Mouse (Mus musculus) liver, adult 2 months (tissue): ENCODE measurements around the gene Arhgap35. TPM values are rescaled to one million over a fixed set of nuclear protein-coding genes. Genes with fewer than 3 reads are reported as not detected.
"Not testable (repeated sequence)": the region's sequence is repeated elsewhere in the genome, so short reads cannot be mapped to it uniquely, and the experiment has no call there.

ENCODE experiments used
- DNase-seq: peaks from one replicate; pipeline ENCODE4 v3.0.0-alpha.2; 2011; ENCODE audit warnings: low read depth, low spot score; ENCODE audit errors: extremely low read depth
- H3K27ac ChIP-seq: fragments of 200-500 bp; replicated peaks from 2 replicates; pipeline ENCODE4 v1.5.1; 2012; ENCODE audit warnings: low read depth, mild to moderate bottlenecking, control low read depth, inconsistent platforms, low read length; ENCODE audit not compliant: insufficient read depth
- H3K27me3 ChIP-seq: fragments of 200-500 bp; 2 replicates; pipeline ENCODE4 v1.6.1; 2012; ENCODE audit warnings: mild to moderate bottlenecking, moderate library complexity, low read length, inconsistent platforms; ENCODE audit not compliant: control insufficient read depth, insufficient read depth
- H3K36me3 ChIP-seq: fragments of 200-500 bp; 2 replicates; pipeline ENCODE4 v1.6.1; 2012; ENCODE audit warnings: low read length, inconsistent platforms; ENCODE audit not compliant: control insufficient read depth, insufficient read depth
- H3K4me1 ChIP-seq: fragments of 200-500 bp; 2 replicates; pipeline ENCODE4 v1.6.1; 2011; ENCODE audit warnings: low read length; ENCODE audit not compliant: control insufficient read depth, insufficient read depth
- H3K4me3 ChIP-seq: fragments of 200-500 bp; 2 replicates; pipeline ENCODE4 v1.5.1; 2011; ENCODE audit warnings: low read depth, mild to moderate bottlenecking, control low read depth, low read length, moderate library complexity; ENCODE audit not compliant: insufficient read depth
- H3K79me2 ChIP-seq: fragments of 200-500 bp; 2 replicates; pipeline ENCODE4 v1.6.1; 2012; ENCODE audit warnings: inconsistent platforms, mild to moderate bottlenecking, low read length, moderate library complexity; ENCODE audit not compliant: control insufficient read depth, insufficient read depth
- H3K9ac ChIP-seq: fragments of 200-500 bp; 2 replicates; pipeline ENCODE4 v1.6.1; 2012; ENCODE audit warnings: low read depth, mild to moderate bottlenecking, control low read depth, inconsistent platforms, low read length
- CTCF ChIP-seq: fragments of 200-500 bp; IDR thresholded peaks from 2 replicates; pipeline ENCODE4 v1.5.1; 2011; ENCODE audit warnings: low read depth, low read length, control low read depth
- POLR2A ChIP-seq: fragments of 200-500 bp; IDR thresholded peaks from 2 replicates; pipeline ENCODE4 v1.6.1; 2011; ENCODE audit warnings: low read length, control low read depth; ENCODE audit not compliant: insufficient read depth; ENCODE audit errors: extremely low read depth
- WGBS: fragments of 180-500 bp; shearing (Covaris S2); methylation state at CpG from one replicate; pipeline ENCODE4 v1.1.7; 2018; 5-methylcytosine and 5-hydroxymethylcytosine counted together
- polyA plus RNA-seq: library from polyadenylated mRNA; depleted of rRNA; stranded (reverse); fragments of >200 nt; gene quantifications from 2 replicates; pipeline ENCODE4 v1.2.3, GENCODE M21; 2012
- total RNA-seq: library from RNA; depleted of rRNA; stranded (reverse); fragments of >200 nt; gene quantifications from 2 replicates; pipeline ENCODE4 v1.2.3, GENCODE M21; 2014

Arhgap35 gene
- total and polyA plus RNA-seq, 2 experiments = 22.2 to 30.4 TPM

GRCm38 (mm10) chr7:16610345-16610744, 4.4 kb downstream of the Arhgap35 start:
- 29% methylated on average over 2 of the region's 2 CpGs for WGBS
- no peaks in the 10 kb centered on the region for H3K36me3 ChIP-seq
- no peaks in the 10 kb centered on the region for H3K27me3 ChIP-seq
- DNase-seq = peak; percentile 76
- peaks cover 46% of the 10 kb centered on the region for H3K4me1 ChIP-seq
- no peak overlapping the region for H3K27ac ChIP-seq
- H3K4me3 ChIP-seq = no peak overlapping the region
- TF ChIP-seq POLR2A = no peak
- H3K9ac ChIP-seq = no peak overlapping the region
- H3K79me2 ChIP-seq = peaks cover 55% of the 10 kb centered on the region

- no peak overlapping the region for H3K4me3 ChIP-seq
- H3K4me1 ChIP-seq = peaks cover 50% of the 10 kb centered on the region
- DNase-seq = no peak
- H3K36me3 ChIP-seq = no peaks in the 10 kb centered on the region
- H3K27me3 ChIP-seq = no peaks in the 10 kb centered on the region
- 74% methylated on average over 1 of the region's 1 CpGs for WGBS
- TF ChIP-seq POLR2A (no peak), CTCF (no peak)
- peak overlapping the region; percentile 63 for H3K27ac ChIP-seq
- peaks cover 55% of the 10 kb centered on the region for H3K79me2 ChIP-seq
- no peak overlapping the region for H3K9ac ChIP-seq
Measured at GRCm38 (mm10) chr7:16608961-16609360, 5.8 kb downstream of the Arhgap35 start.

- H3K4me1 ChIP-seq = peaks cover 53% of the 10 kb centered on the region
- 100% methylated on average over 1 of the region's 1 CpGs for WGBS
- H3K36me3 ChIP-seq = no peaks in the 10 kb centered on the region
- H3K79me2 ChIP-seq = peaks cover 46% of the 10 kb centered on the region
- H3K27ac ChIP-seq = peak overlapping the region; percentile 58; the same call in 1 of the 2 replicates
- no peaks in the 10 kb centered on the region for H3K27me3 ChIP-seq
- peak; percentile 95 for DNase-seq
- no peak overlapping the region for H3K4me3 ChIP-seq
- TF ChIP-seq CTCF = no peak
- no peak for TF ChIP-seq POLR2A
- H3K9ac ChIP-seq = no peak overlapping the region
Measured at GRCm38 (mm10) chr7:16608046-16608445, 6.7 kb downstream of the Arhgap35 start.

GRCm38 (mm10) chr7:16606808-16607207, 8.0 kb downstream of the Arhgap35 start:
- not testable (repeated sequence) for H3K36me3 ChIP-seq, H3K27me3 ChIP-seq, DNase-seq, H3K9ac ChIP-seq, H3K27ac ChIP-seq, H3K4me3 ChIP-seq
- Histone ChIP-seq H3K4me1 (peaks cover 59% of the 10 kb centered on the region), H3K79me2 (peaks cover 46% of the 10 kb centered on the region)
- WGBS = 94% methylated on average over 4 of the region's 4 CpGs

GRCm38 (mm10) chr7:16604141-16604540, 10.7 kb downstream of the Arhgap35 start:
- DNase-seq = peak; percentile 88
- no peak for TF ChIP-seq POLR2A
- no peak for TF ChIP-seq CTCF
- H3K4me1 ChIP-seq = peaks cover 52% of the 10 kb centered on the region
- H3K27me3 ChIP-seq = no peaks in the 10 kb centered on the region
- H3K36me3 ChIP-seq = no peaks in the 10 kb centered on the region
- no peak overlapping the region for H3K4me3 ChIP-seq
- no peak overlapping the region for H3K9ac ChIP-seq
- peak overlapping the region; percentile 76 for H3K27ac ChIP-seq
- 31% methylated on average over 1 of the region's 1 CpGs for WGBS
- H3K79me2 ChIP-seq = peaks cover 50% of the 10 kb centered on the region

GRCm38 (mm10) chr7:16601683-16602102, 13.1 kb downstream of the Arhgap35 start:
- peak overlapping the region; percentile 22 for H3K27ac ChIP-seq
- H3K4me1 ChIP-seq = peaks cover 47% of the 10 kb centered on the region
- peak overlapping the region; percentile 2; the same call in 1 of the 2 replicates for H3K9ac ChIP-seq
- no peak for TF ChIP-seq POLR2A
- no peak for TF ChIP-seq CTCF
- peaks cover 50% of the 10 kb centered on the region for H3K79me2 ChIP-seq
- no peaks in the 10 kb centered on the region for H3K36me3 ChIP-seq
- DNase-seq = no peak
- H3K4me3 ChIP-seq = no peak overlapping the region
- no peaks in the 10 kb centered on the region for H3K27me3 ChIP-seq
- 30% methylated on average over 4 of the region's 4 CpGs for WGBS
